Mouse (Mus musculus): ENCODE results near the gene Rybp. TPM values are rescaled to one million over a fixed set of nuclear protein-coding genes. Genes with fewer than 3 reads are reported as not detected.

Gene Rybp
- polyA plus RNA-seq, 1 experiment from 2014 or later, result 13.1 TPM

GRCm38 (mm10) chr6:100210517-100210916 is 76.8 kb downstream of the Rybp start:
- 85% methylated on average over 1 of the region's 1 CpGs for WGBS

GRCm38 (mm10) chr6:100206741-100207275 is 80.5 kb downstream of the Rybp start:
- peaks cover 5% of the 10 kb centered on the region; the same call in 1 of the 2 replicates for H3K27me3 ChIP-seq (ENCODE audit: control insufficient read depth, insufficient read depth, low read length)
- H3K36me3 ChIP-seq (ENCODE audit: control insufficient read depth, insufficient read depth, low read length), result no peaks in the 10 kb centered on the region
- H3K4me1 ChIP-seq (ENCODE audit: control insufficient read depth, insufficient read depth, low read length), result peaks cover 5% of the 10 kb centered on the region; the same call in 1 of the 2 replicates
- no peak overlapping the region for H3K27ac ChIP-seq (ENCODE audit: low read depth, low read length)
- ATAC-seq (ENCODE audit: low read depth), result peak; percentile 62
- WGBS, result 4% methylated on average over 14 of the region's 14 CpGs
- no peak overlapping the region for H3K4me2 ChIP-seq (ENCODE audit: low read depth, low read length)
- H3K9ac ChIP-seq (replicated peaks; ENCODE audit: low read depth, low read length), result no peak overlapping the region
- H3K9me3 ChIP-seq (ENCODE audit: control insufficient read depth, low read length), result no peaks in the 10 kb centered on the region
- no peak overlapping the region for H3K4me3 ChIP-seq (ENCODE audit: low read depth, low read length)

More at GRCm38 (mm10) chr6:100210517-100210916, 76.8 kb downstream of the Rybp start:
- ATAC-seq (ENCODE audit: low read depth), result no peak
- Histone ChIP-seq H3K36me3 (ENCODE audit: control insufficient read depth, insufficient read depth, low read length) (no peaks in the 10 kb centered on the region), H3K9ac (replicated peaks; ENCODE audit: low read depth, low read length) (no peak overlapping the region), H3K27ac (ENCODE audit: low read depth, low read length) (no peak overlapping the region), H3K9me3 (ENCODE audit: control insufficient read depth, low read length) (no peaks in the 10 kb centered on the region), H3K27me3 (ENCODE audit: control insufficient read depth, insufficient read depth, low read length) (peaks cover 7% of the 10 kb centered on the region; the same call in 1 of the 2 replicates), H3K4me3 (ENCODE audit: low read depth, low read length) (no peak overlapping the region), H3K4me1 (ENCODE audit: control insufficient read depth, insufficient read depth, low read length) (peaks cover 11% of the 10 kb centered on the region), H3K4me2 (ENCODE audit: low read depth, low read length) (no peak overlapping the region)

- Histone ChIP-seq H3K27ac (ENCODE audit: low read depth, low read length) (no peak overlapping the region), H3K27me3 (ENCODE audit: control insufficient read depth, insufficient read depth, low read length) (peaks cover 5% of the 10 kb centered on the region; the same call in 1 of the 2 replicates), H3K4me1 (ENCODE audit: control insufficient read depth, insufficient read depth, low read length) (peaks cover 5% of the 10 kb centered on the region; the same call in 1 of the 2 replicates), H3K4me3 (ENCODE audit: low read depth, low read length) (no peak overlapping the region), H3K4me2 (ENCODE audit: low read depth, low read length) (no peak overlapping the region), H3K36me3 (ENCODE audit: control insufficient read depth, insufficient read depth, low read length) (no peaks in the 10 kb centered on the region), H3K9me3 (ENCODE audit: control insufficient read depth, low read length) (no peaks in the 10 kb centered on the region), H3K9ac (replicated peaks; ENCODE audit: low read depth, low read length) (no peak overlapping the region)
- ATAC-seq (ENCODE audit: low read depth), result no peak
- WGBS, result 71% methylated on average over 1 of the region's 1 CpGs
Observed at GRCm38 (mm10) chr6:100206261-100206660, 81.0 kb downstream of the Rybp start.

- no peak overlapping the region for H3K4me3 ChIP-seq (ENCODE audit: low read depth, low read length)
- H3K4me1 ChIP-seq (ENCODE audit: control insufficient read depth, insufficient read depth, low read length), result peaks cover 5% of the 10 kb centered on the region; the same call in 1 of the 2 replicates
- no peak overlapping the region for H3K4me2 ChIP-seq (ENCODE audit: low read depth, low read length)
- H3K36me3 ChIP-seq (ENCODE audit: control insufficient read depth, insufficient read depth, low read length), result no peaks in the 10 kb centered on the region
- H3K27ac ChIP-seq (ENCODE audit: low read depth, low read length), result no peak overlapping the region
- 35% methylated on average over 7 of the region's 7 CpGs for WGBS
- H3K27me3 ChIP-seq (ENCODE audit: control insufficient read depth, insufficient read depth, low read length), result peaks cover 5% of the 10 kb centered on the region; the same call in 1 of the 2 replicates
- no peaks in the 10 kb centered on the region for H3K9me3 ChIP-seq (ENCODE audit: control insufficient read depth, low read length)
- no peak for ATAC-seq (ENCODE audit: low read depth)
- no peak overlapping the region for H3K9ac ChIP-seq (replicated peaks; ENCODE audit: low read depth, low read length)
Observed at GRCm38 (mm10) chr6:100204436-100204835, 82.8 kb downstream of the Rybp start.

GRCm38 (mm10) chr6:100203492-100203891 is 83.8 kb downstream of the Rybp start:
- H3K27me3 ChIP-seq (ENCODE audit: control insufficient read depth, insufficient read depth, low read length), result peaks cover 3% of the 10 kb centered on the region; the same call in 1 of the 2 replicates
- ATAC-seq (ENCODE audit: low read depth), result no peak
- H3K27ac ChIP-seq (ENCODE audit: low read depth, low read length), result no peak overlapping the region
- H3K4me1 ChIP-seq (ENCODE audit: control insufficient read depth, insufficient read depth, low read length), result peaks cover 5% of the 10 kb centered on the region; the same call in 1 of the 2 replicates
- no peak overlapping the region for H3K4me2 ChIP-seq (ENCODE audit: low read depth, low read length)
- 14% methylated on average over 3 of the region's 3 CpGs for WGBS
- no peaks in the 10 kb centered on the region for H3K9me3 ChIP-seq (ENCODE audit: control insufficient read depth, low read length)
- H3K4me3 ChIP-seq (ENCODE audit: low read depth, low read length), result no peak overlapping the region
- H3K36me3 ChIP-seq (ENCODE audit: control insufficient read depth, insufficient read depth, low read length), result no peaks in the 10 kb centered on the region
- H3K9ac ChIP-seq (replicated peaks; ENCODE audit: low read depth, low read length), result no peak overlapping the region

GRCm38 (mm10) chr6:100202091-100202490 is 85.2 kb downstream of the Rybp start:
- Histone ChIP-seq H3K36me3 (ENCODE audit: control insufficient read depth, insufficient read depth, low read length) (no peaks in the 10 kb centered on the region), H3K4me1 (ENCODE audit: control insufficient read depth, insufficient read depth, low read length) (peaks cover 5% of the 10 kb centered on the region; the same call in 1 of the 2 replicates), H3K9ac (replicated peaks; ENCODE audit: low read depth, low read length) (no peak overlapping the region), H3K9me3 (ENCODE audit: control insufficient read depth, low read length) (no peaks in the 10 kb centered on the region), H3K4me2 (ENCODE audit: low read depth, low read length) (no peak overlapping the region), H3K4me3 (ENCODE audit: low read depth, low read length) (no peak overlapping the region), H3K27ac (ENCODE audit: low read depth, low read length) (no peak overlapping the region), H3K27me3 (ENCODE audit: control insufficient read depth, insufficient read depth, low read length) (no peaks in the 10 kb centered on the region)
- 70% methylated on average over 1 of the region's 1 CpGs for WGBS
- ATAC-seq (ENCODE audit: low read depth), result no peak

- 36% methylated on average over 5 of the region's 5 CpGs for WGBS
- Histone ChIP-seq H3K27ac (ENCODE audit: low read depth, low read length) (no peak overlapping the region), H3K4me1 (ENCODE audit: control insufficient read depth, insufficient read depth, low read length) (no peaks in the 10 kb centered on the region), H3K4me2 (ENCODE audit: low read depth, low read length) (no peak overlapping the region), H3K36me3 (ENCODE audit: control insufficient read depth, insufficient read depth, low read length) (no peaks in the 10 kb centered on the region), H3K9me3 (ENCODE audit: control insufficient read depth, low read length) (no peaks in the 10 kb centered on the region), H3K4me3 (ENCODE audit: low read depth, low read length) (no peak overlapping the region), H3K27me3 (ENCODE audit: control insufficient read depth, insufficient read depth, low read length) (no peaks in the 10 kb centered on the region), H3K9ac (replicated peaks; ENCODE audit: low read depth, low read length) (no peak overlapping the region)
- ATAC-seq (ENCODE audit: low read depth), result 0 out of 2 replicates have a peak, but pooled peaks have one; percentile 31
Observed at GRCm38 (mm10) chr6:100197102-100197501, 90.2 kb downstream of the Rybp start.

- no peak overlapping the region for H3K27ac ChIP-seq (ENCODE audit: low read depth, low read length)
- WGBS, result 9% methylated on average over 7 of the region's 7 CpGs
- no peaks in the 10 kb centered on the region for H3K36me3 ChIP-seq (ENCODE audit: control insufficient read depth, insufficient read depth, low read length)
- no peaks in the 10 kb centered on the region for H3K9me3 ChIP-seq (ENCODE audit: control insufficient read depth, low read length)
- no peaks in the 10 kb centered on the region for H3K4me1 ChIP-seq (ENCODE audit: control insufficient read depth, insufficient read depth, low read length)
- H3K4me2 ChIP-seq (ENCODE audit: low read depth, low read length), result no peak overlapping the region
- no peak overlapping the region for H3K9ac ChIP-seq (replicated peaks; ENCODE audit: low read depth, low read length)
- peak; percentile 44; the same call in 1 of the 2 replicates for ATAC-seq (ENCODE audit: low read depth)
- H3K4me3 ChIP-seq (ENCODE audit: low read depth, low read length), result no peak overlapping the region
- H3K27me3 ChIP-seq (ENCODE audit: control insufficient read depth, insufficient read depth, low read length), result no peaks in the 10 kb centered on the region
Observed at GRCm38 (mm10) chr6:100195870-100196409, 91.3 kb downstream of the Rybp start.

- H3K4me2 ChIP-seq (ENCODE audit: low read depth, low read length), result no peak overlapping the region
- WGBS, result 73% methylated on average over 5 of the region's 5 CpGs
- no peak for ATAC-seq (ENCODE audit: low read depth)
Observed at GRCm38 (mm10) chr6:100195091-100195490, 92.2 kb downstream of the Rybp start.

More at GRCm38 (mm10) chr6:100195091-100195490, 92.2 kb downstream of the Rybp start:
- no peaks in the 10 kb centered on the region for H3K9me3 ChIP-seq (ENCODE audit: control insufficient read depth, low read length)
- H3K4me3 ChIP-seq (ENCODE audit: low read depth, low read length), result no peak overlapping the region
- no peak overlapping the region for H3K27ac ChIP-seq (ENCODE audit: low read depth, low read length)
- H3K9ac ChIP-seq (replicated peaks; ENCODE audit: low read depth, low read length), result no peak overlapping the region
- no peaks in the 10 kb centered on the region for H3K27me3 ChIP-seq (ENCODE audit: control insufficient read depth, insufficient read depth, low read length)
- H3K4me1 ChIP-seq (ENCODE audit: control insufficient read depth, insufficient read depth, low read length), result no peaks in the 10 kb centered on the region
- H3K36me3 ChIP-seq (ENCODE audit: control insufficient read depth, insufficient read depth, low read length), result no peaks in the 10 kb centered on the region
